Mouse (Mus musculus) forebrain, embryonic 16.5 days (tissue): ENCODE results near the gene Gpr101. TPM values are rescaled to one million over a fixed set of nuclear protein-coding genes. Genes with fewer than 3 reads are reported as not detected.

Source experiments
- ATAC-seq: fragments of 200-750 bp; cut with Nextera tagmentation; 2 replicates; pipeline ENCODE4 v1.8.0; 2017; ENCODE audit warnings: mild to moderate bottlenecking, moderate library complexity
- H3K27ac ChIP-seq: fragments of 300-500 bp; sonication (generic); 2 replicates; pipeline ENCODE4 v1.5.1; 2014; ENCODE audit warnings: low read length, control low read depth
- H3K27me3 ChIP-seq: fragments of 300-500 bp; sonication (generic); replicated peaks from 2 replicates; pipeline ENCODE4 v1.6.1; 2014; ENCODE audit warnings: low read length; ENCODE audit not compliant: control insufficient read depth, insufficient read depth
- H3K36me3 ChIP-seq: fragments of 300-500 bp; sonication (generic); 2 replicates; pipeline ENCODE4 v1.6.1; 2014; ENCODE audit not compliant: control insufficient read depth, insufficient read depth
- H3K4me1 ChIP-seq: fragments of 300-500 bp; sonication (generic); replicated peaks from 2 replicates; pipeline ENCODE4 v1.6.1; 2014; ENCODE audit warnings: low read length; ENCODE audit not compliant: control insufficient read depth, insufficient read depth
- H3K4me2 ChIP-seq: fragments of 300-500 bp; sonication (generic); 2 replicates; pipeline ENCODE4 v1.6.1; 2014; ENCODE audit warnings: mild to moderate bottlenecking, low read length, control low read depth
- H3K4me3 ChIP-seq: fragments of 300-500 bp; sonication (generic); replicated peaks from 2 replicates; pipeline ENCODE4 v1.5.1; 2014; ENCODE audit warnings: mild to moderate bottlenecking, low read length, control low read depth
- H3K9ac ChIP-seq: fragments of 300-500 bp; sonication (generic); replicated peaks from 2 replicates; pipeline ENCODE4 v1.6.1; 2014; ENCODE audit warnings: low read depth, low read length, control low read depth
- H3K9me3 ChIP-seq: fragments of 300-500 bp; sonication (generic); 2 replicates; pipeline ENCODE4 v1.6.1; 2016; ENCODE audit warnings: low read length; ENCODE audit not compliant: control insufficient read depth
- WGBS: fragments of 180-500 bp; shearing (Covaris S2); extraction: QIAGEN DNeasy Blood & Tissue Kit; methylation state at CpG from one replicate; pipeline ENCODE4 v1.1.7; 2014; 5-methylcytosine and 5-hydroxymethylcytosine counted together
- polyA plus RNA-seq: library from polyadenylated mRNA; unstranded; fragments of >200 nt; fragmentation: Nextera tagmentation; extraction: Ambion mirVana; gene quantifications from 2 replicates; pipeline ENCODE4 v1.2.1, GENCODE M21; 2015

Gpr101 gene
- 0.22 and 0.39 TPM in 2 replicates for polyA plus RNA-seq

DNA sequence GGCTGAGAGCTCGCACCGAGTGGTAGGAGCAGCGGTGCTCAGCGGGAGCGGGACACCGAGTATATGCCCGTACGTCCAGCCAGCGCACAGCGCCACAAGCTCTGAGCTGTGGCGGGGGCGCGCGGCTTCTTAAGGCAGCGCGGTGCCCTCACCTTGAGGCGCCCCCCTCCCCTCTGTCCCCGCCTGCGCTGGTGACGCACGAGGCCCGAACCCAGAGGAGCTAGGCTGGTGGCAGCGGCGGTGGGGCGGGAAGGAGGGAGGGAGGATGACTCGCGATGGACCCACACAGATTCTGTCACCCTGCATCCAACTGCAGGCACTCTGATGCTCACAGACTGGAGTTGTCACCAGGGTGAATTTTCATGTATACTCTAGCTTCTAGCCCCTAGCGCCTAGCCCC is at the start of gene Gpr101:
TSS of gene Gpr101 (minus strand) at position 124 of the 400 bp plus-strand sequence.
- Histone ChIP-seq H3K9ac (peak within 1 kb of the TSS; percentile 41), H3K4me1 (no peaks in the 10 kb centered on the region), H3K36me3 (no peaks in the 10 kb centered on the region), H3K9me3 (no peaks in the 10 kb centered on the region), H3K27me3 (no peaks in the 10 kb centered on the region; the same call in 1 of the 2 replicates), H3K27ac (no peak within 1 kb of the TSS), H3K4me3 (peak within 1 kb of the TSS; percentile 43), H3K4me2 (peak within 1 kb of the TSS; percentile 68)
- WGBS: 16% methylated on average over 14 of the region's 28 CpGs
- peak; percentile 69; the same call in 1 of the 2 replicates for ATAC-seq

DNA sequence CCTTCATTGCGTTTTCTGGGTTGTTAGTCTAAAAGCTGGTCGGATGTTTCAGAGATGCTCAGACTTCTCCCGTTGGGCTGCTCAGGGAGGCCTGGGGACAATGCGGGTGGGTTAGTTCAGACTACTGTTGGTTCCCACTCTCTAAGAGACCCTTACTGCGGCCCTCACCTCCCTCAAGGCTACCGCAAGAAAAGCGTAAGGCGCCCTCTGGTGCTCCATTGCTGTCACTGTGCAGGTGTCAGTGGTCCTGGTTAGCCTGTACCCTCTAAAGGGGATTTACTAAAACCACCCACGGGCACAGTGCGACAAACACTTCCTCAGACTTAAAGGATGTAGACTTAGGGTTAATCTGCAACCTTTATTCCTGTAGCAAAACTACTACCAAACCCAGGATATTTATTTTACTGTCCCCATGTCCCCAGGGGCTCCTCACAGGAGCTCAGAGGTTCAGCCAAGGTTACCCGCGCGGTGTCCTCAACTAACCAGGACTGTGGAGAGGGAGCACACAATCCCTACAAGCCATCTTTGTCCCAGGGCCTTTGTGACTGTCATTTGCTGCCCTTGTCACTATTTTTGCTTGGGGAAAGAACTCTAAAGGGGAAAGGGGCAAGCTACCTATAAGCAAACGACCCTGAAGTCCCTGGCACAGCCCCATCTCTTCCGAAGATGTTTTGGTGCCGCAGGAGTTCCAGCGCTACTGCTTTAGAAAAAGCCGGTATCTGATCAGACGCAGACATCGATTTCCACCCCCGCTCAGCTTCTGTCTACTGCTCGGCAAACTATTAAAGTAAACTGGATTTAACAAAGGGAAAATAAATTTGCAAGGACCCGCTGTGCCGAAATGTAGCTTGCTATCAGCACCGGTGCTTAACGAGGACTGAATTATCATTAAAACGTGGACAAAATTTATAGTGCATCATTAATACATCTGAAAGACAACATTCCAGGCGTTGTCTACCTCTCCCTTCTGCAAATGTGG is 17.8 kb upstream of the Gpr101 start:
- no peaks in the 10 kb centered on the region for H3K9me3 ChIP-seq
- 27% methylated on average over 28 of the region's 28 CpGs for WGBS
- H3K4me1 ChIP-seq: peaks cover 4% of the 10 kb centered on the region
- H3K9ac ChIP-seq: no peak overlapping the region
- H3K4me3 ChIP-seq: peak overlapping the region; percentile 34
- no peak overlapping the region for H3K27ac ChIP-seq
- H3K36me3 ChIP-seq: no peaks in the 10 kb centered on the region
- H3K4me2 ChIP-seq: peak overlapping the region; percentile 57
- no peaks in the 10 kb centered on the region for H3K27me3 ChIP-seq
- ATAC-seq: peak; percentile 76; the same call in 1 of the 2 replicates

DNA sequence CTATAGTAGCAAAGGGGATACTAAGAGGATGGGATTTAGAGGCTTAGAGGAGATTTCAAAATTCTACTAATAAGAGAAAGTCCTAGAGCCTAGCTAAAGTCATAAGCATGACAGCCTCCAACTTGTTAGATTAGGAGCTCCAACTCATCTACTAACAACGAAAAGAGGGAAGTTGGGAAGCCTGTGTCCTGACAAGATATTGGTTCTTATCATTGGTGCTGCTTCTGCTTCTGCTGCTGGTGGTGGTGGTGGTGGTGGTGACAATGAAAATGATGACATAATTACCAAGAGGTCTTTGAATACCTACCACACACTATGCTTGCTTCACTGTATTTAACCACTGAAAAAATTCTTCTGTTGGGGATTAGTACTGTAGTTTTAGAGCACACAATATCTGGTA is 2.7 kb upstream of the Gpr101 start:
- H3K27ac ChIP-seq: no peak overlapping the region
- no peak overlapping the region for H3K4me2 ChIP-seq
- no peaks in the 10 kb centered on the region for H3K4me1 ChIP-seq
- no peaks in the 10 kb centered on the region for H3K36me3 ChIP-seq
- WGBS: 88% methylated on average over 1 of the region's 1 CpGs
- no peaks in the 10 kb centered on the region; the same call in 1 of the 2 replicates for H3K27me3 ChIP-seq
- no peak overlapping the region for H3K4me3 ChIP-seq
- H3K9me3 ChIP-seq: no peaks in the 10 kb centered on the region
- no peak overlapping the region for H3K9ac ChIP-seq
- no peak for ATAC-seq

Other genes starting within 250 kb of the Gpr101 start
- gene Arhgef6, start 165.0 kb downstream of the Gpr101 start, polyA plus RNA-seq: 4.9 and 6.4 TPM in 2 replicates
- gene Rbmx, start 110.7 kb downstream of the Gpr101 start, polyA plus RNA-seq: 255 and 280 TPM in 2 replicates
- not detected in 2 replicates for gene Gm364, start 94.6 kb downstream of the Gpr101 start, polyA plus RNA-seq